Mouse (Mus musculus): ENCODE results near the gene Tet3. TPM values are rescaled to one million over a fixed set of nuclear protein-coding genes. Genes with fewer than 3 reads are reported as not detected.

Tet3 gene
- polyA plus RNA-seq, 1 experiment = 36.2 TPM

- DNase-seq (ENCODE audit: low read depth) = peak; percentile 46
- TF ChIP-seq POLR2A (IDR thresholded peaks at IDR 0.05; ENCODE audit: borderline replicate concordance, extremely low read depth, insufficient read depth, insufficient read length, poor library complexity, severe bottlenecking) (no peak), CTCF (IDR thresholded peaks at IDR 0.05; ENCODE audit: borderline replicate concordance, extremely low read depth, insufficient read depth, insufficient read length) (no peak)
These were observed 37.3 kb upstream of the Tet3 start for GRCm38 (mm10) chr6:83496009-83496752.

DNA sequence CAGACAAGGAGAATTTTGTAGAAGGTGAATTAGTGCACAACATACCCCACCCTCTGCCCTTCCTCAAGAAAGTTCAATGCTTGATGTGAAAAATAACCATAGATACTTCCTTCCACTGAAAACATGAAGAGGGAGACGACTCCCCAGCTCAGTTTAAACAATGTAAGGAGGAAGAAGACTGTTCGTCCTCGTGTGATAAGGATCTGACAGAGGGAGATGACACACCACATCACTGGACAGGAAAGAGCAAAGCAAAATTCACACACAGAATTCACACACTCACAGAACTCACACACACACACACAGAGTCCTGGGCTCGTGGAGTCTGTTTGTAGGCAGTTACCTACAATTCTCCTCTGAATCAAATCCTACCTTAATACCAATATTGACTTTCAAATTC lies 31.7 kb upstream of the Tet3 start:
- no peak for DNase-seq (ENCODE audit: low read depth)
- TF ChIP-seq POLR2A (IDR thresholded peaks at IDR 0.05; ENCODE audit: borderline replicate concordance, extremely low read depth, insufficient read depth, insufficient read length, poor library complexity, severe bottlenecking) (no peak), CTCF (IDR thresholded peaks at IDR 0.05; ENCODE audit: borderline replicate concordance, extremely low read depth, insufficient read depth, insufficient read length) (no peak)

DNA sequence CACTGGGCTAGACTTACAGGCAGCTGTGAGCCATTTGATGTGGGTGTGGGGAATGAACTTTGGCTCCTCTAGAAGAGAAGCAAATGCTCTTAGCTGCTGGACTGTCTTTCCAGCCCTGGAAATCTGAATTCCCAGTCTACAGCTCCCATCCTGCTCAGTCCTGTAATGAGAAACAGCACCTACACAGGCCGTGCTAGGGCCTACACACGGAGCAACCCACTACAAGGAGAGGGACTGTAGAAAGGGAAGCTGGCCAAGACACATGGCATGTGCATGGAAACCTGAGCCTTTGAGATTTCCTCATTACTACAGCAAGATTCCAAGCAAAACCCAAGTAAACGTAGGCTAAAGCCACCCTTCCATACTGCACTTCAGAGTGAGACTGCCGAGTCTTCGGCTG lies 29.3 kb upstream of the Tet3 start:
- DNase-seq (ENCODE audit: low read depth) = no peak
- TF ChIP-seq CTCF (IDR thresholded peaks at IDR 0.05; ENCODE audit: borderline replicate concordance, extremely low read depth, insufficient read depth, insufficient read length) = no peak

- DNase-seq (ENCODE audit: low read depth) = no peak
- TF ChIP-seq CTCF (IDR thresholded peaks at IDR 0.05; ENCODE audit: borderline replicate concordance, extremely low read depth, insufficient read depth, insufficient read length) (no peak), POLR2A (IDR thresholded peaks at IDR 0.05; ENCODE audit: borderline replicate concordance, extremely low read depth, insufficient read depth, insufficient read length, poor library complexity, severe bottlenecking) (no peak)
These were observed 28.4 kb upstream of the Tet3 start for GRCm38 (mm10) chr6:83487298-83487697.

GRCm38 (mm10) chr6:83485854-83486253 lies 27.0 kb upstream of the Tet3 start:
- peak; percentile 78 for DNase-seq (ENCODE audit: low read depth)
- TF ChIP-seq CTCF (IDR thresholded peaks at IDR 0.05; ENCODE audit: borderline replicate concordance, extremely low read depth, insufficient read depth, insufficient read length) = no peak
- TF ChIP-seq POLR2A (IDR thresholded peaks at IDR 0.05; ENCODE audit: borderline replicate concordance, extremely low read depth, insufficient read depth, insufficient read length, poor library complexity, severe bottlenecking) = no peak

GRCm38 (mm10) chr6:83483776-83484175 lies 24.9 kb upstream of the Tet3 start:
- no peak for TF ChIP-seq CTCF (IDR thresholded peaks at IDR 0.05; ENCODE audit: borderline replicate concordance, extremely low read depth, insufficient read depth, insufficient read length)
- no peak for TF ChIP-seq POLR2A (IDR thresholded peaks at IDR 0.05; ENCODE audit: borderline replicate concordance, extremely low read depth, insufficient read depth, insufficient read length, poor library complexity, severe bottlenecking)
- DNase-seq (ENCODE audit: low read depth) = no peak

DNA sequence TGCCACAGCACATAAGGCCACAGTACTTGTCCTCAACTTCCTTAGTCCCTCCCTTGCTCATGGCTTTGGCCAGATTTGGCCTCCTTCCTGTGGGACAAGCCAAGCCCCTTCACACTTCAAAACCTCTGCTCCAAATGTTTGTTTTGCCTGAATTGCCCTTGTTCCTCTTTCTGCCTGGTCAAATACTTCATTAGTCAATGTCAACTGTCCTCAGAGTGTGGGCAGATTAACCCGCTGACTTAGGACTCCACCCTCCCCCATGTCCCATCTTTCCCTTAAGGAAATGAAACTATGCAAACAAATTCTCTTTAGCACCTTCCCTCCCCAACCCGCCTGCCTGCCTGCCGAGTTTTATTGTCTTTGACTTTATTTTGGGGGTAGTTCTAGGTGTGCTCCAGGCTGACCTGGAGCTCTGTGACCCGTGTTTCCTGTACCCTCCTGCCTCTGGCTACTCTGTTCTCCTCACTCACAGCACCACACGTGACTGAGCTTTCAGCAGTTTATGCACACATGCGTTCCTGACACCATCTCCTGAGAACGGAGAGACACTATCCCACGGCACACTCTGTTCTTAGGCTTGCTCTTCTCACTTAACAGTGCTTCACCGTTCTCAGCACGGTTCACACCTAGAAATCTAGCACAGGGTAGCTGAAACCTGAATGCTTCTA lies 23.7 kb upstream of the Tet3 start:
- DNase-seq (ENCODE audit: low read depth) = no peak
- TF ChIP-seq CTCF (IDR thresholded peaks at IDR 0.05; ENCODE audit: borderline replicate concordance, extremely low read depth, insufficient read depth, insufficient read length) (no peak), POLR2A (IDR thresholded peaks at IDR 0.05; ENCODE audit: borderline replicate concordance, extremely low read depth, insufficient read depth, insufficient read length, poor library complexity, severe bottlenecking) (no peak)

GRCm38 (mm10) chr6:83480019-83480655 lies 21.3 kb upstream of the Tet3 start:
- TF ChIP-seq CTCF (IDR thresholded peaks at IDR 0.05; ENCODE audit: borderline replicate concordance, extremely low read depth, insufficient read depth, insufficient read length) (no peak), POLR2A (IDR thresholded peaks at IDR 0.05; ENCODE audit: borderline replicate concordance, extremely low read depth, insufficient read depth, insufficient read length, poor library complexity, severe bottlenecking) (no peak)
- no peak for DNase-seq (ENCODE audit: low read depth)

DNA sequence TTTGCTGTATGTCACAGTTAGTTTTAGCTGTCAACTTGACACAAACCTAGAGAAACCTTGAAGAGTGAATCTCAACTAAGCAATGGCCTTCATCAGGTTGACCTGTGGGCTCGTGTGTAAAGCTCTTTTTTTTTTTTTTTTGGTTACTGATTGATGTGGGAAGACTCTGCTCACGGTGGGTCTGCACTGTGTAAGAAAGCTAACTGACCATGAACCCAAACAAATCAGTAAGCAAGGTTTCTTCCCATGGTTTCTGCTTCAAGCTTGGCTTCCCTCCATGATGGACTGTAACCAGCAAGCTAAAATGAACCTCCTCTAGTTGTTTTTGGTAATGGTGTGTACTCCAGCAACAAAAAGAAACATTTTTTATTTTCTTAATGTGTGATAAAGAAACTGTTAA lies 20.3 kb upstream of the Tet3 start:
- TF ChIP-seq CTCF (IDR thresholded peaks at IDR 0.05; ENCODE audit: borderline replicate concordance, extremely low read depth, insufficient read depth, insufficient read length) = no peak
- no peak for TF ChIP-seq POLR2A (IDR thresholded peaks at IDR 0.05; ENCODE audit: borderline replicate concordance, extremely low read depth, insufficient read depth, insufficient read length, poor library complexity, severe bottlenecking)
- no peak for DNase-seq (ENCODE audit: low read depth)

- no peak for TF ChIP-seq CTCF (IDR thresholded peaks at IDR 0.05; ENCODE audit: borderline replicate concordance, extremely low read depth, insufficient read depth, insufficient read length)
- no peak for TF ChIP-seq POLR2A (IDR thresholded peaks at IDR 0.05; ENCODE audit: borderline replicate concordance, extremely low read depth, insufficient read depth, insufficient read length, poor library complexity, severe bottlenecking)
- DNase-seq (ENCODE audit: low read depth) = no peak
These were observed 19.7 kb upstream of the Tet3 start for GRCm38 (mm10) chr6:83478628-83479027.

- peak; percentile 44 for DNase-seq (ENCODE audit: low read depth)
- TF ChIP-seq CTCF (IDR thresholded peaks at IDR 0.05; ENCODE audit: borderline replicate concordance, extremely low read depth, insufficient read depth, insufficient read length) (peak; percentile 19; the same call in 1 of the 2 replicates), POLR2A (IDR thresholded peaks at IDR 0.05; ENCODE audit: borderline replicate concordance, extremely low read depth, insufficient read depth, insufficient read length, poor library complexity, severe bottlenecking) (no peak)
These were observed 19.3 kb upstream of the Tet3 start for GRCm38 (mm10) chr6:83478217-83478616.
